ENCODE assay signal across 7 mouse cellular contexts in the genomic region with DNA sequence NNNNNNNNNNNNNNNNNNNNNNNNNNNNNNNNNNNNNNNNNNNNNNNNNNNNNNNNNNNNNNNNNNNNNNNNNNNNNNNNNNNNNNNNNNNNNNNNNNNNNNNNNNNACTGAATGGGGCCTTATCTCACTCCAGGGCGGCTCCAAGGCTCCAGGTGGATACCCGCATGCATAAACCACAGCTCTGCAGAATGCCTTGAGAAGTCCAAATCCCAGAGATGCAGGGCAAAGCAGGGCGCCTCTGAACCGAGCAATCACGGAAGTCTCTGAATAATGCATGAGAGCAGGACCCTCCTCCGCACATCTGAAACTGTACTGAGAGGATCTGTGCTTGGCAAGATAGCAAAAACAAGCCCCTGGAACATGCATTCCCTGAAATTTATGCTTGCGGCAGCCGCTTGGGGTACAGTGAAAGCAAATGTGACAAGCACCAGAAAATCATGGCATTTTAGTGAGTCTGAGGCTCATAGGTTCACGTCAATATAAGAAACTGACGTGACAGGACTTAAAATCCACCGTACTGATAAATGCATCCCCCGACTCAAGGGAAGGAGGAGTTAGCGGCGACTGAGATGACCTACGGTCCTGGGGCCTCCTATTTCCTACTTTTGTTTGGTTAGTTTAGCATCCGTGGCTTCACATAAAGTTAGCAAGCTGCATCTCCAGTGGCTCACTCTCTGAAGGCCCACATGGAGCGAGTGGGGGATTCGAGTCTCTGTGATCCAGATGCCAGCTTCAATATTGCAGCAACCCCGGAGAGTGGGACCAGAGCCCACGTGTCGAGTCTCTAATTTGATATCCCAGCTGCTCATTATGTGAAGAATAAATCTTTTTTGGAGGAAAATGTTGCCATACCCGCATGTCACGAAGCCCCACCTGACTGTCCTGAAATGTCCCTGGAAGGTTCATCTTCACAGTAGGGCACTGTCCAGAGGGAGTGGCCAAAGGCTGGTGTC.
DNase-seq lines count a peak whose midpoint lies in the region; ATAC-seq and TF ChIP-seq lines count a peak whose summit lies in the region.

No protein-coding gene starts in this region.

- peak; percentile 43 for DNase-seq in kidney, postnatal 0 days (ENCODE audit: low spot score)
- no peak for DNase-seq in kidney, postnatal 14 days
- peak; percentile 34 to 62 for DNase-seq in left cerebral cortex, postnatal 10 days (ENCODE audit: extremely low spot score in 1 of 2, low spot score in 2 of 2)
- peak; percentile 34 for DNase-seq in right cerebral cortex, postnatal 4 days
- no peak for DNase-seq in kidney, postnatal 10 days
- DNase-seq in adrenal gland, adult 2 months, result no peak

- intact Hi-C loops in left cerebral cortex, postnatal 10 days (cut with DNase I), result no loop called here

- ATAC-seq in kidney, postnatal 0 days (replicated peaks; ENCODE audit: low FRiP score, low read depth), result no peak
- peak; percentile 83 for ATAC-seq in hindbrain, embryonic 12.5 days (ENCODE audit: low FRiP score)

- peak overlapping the region; percentile 27 for H3K4me2 ChIP-seq in kidney, postnatal 0 days (ENCODE audit: low read length)
- peak overlapping the region; percentile 39 for H3K4me2 ChIP-seq in hindbrain, embryonic 12.5 days (replicated peaks)

- no peak overlapping the region for H3K4me3 ChIP-seq in kidney, postnatal 0 days (replicated peaks; ENCODE audit: low read depth, low read length)
- H3K4me3 ChIP-seq in hindbrain, embryonic 12.5 days, result 0 out of 2 replicates have a peak overlapping the region, but pooled peaks have one; percentile 1

- no peaks in the 10 kb centered on the region for H3K4me1 ChIP-seq in kidney, postnatal 0 days (replicated peaks; ENCODE audit: insufficient read depth, low read length)
- peaks cover 10% of the 10 kb centered on the region for H3K4me1 ChIP-seq in hindbrain, embryonic 12.5 days

- no peaks in the 10 kb centered on the region for H3K9me3 ChIP-seq in kidney, postnatal 0 days (replicated peaks; ENCODE audit: low read length)
- no peaks in the 10 kb centered on the region for H3K9me3 ChIP-seq in hindbrain, embryonic 12.5 days (replicated peaks)

- H3K9ac ChIP-seq in kidney, postnatal 0 days (ENCODE audit: low read depth, low read length), result 0 out of 2 replicates have a peak overlapping the region, but pooled peaks have one; percentile 27
- no peak overlapping the region for H3K9ac ChIP-seq in hindbrain, embryonic 12.5 days

- H3K27ac ChIP-seq in kidney, postnatal 0 days, result no peak overlapping the region
- H3K27ac ChIP-seq in hindbrain, embryonic 12.5 days, result peak overlapping the region; percentile 48; the same call in 1 of the 2 replicates

- TF ChIP-seq CTCF in kidney, postnatal 0 days (IDR thresholded peaks at IDR 0.05; ENCODE audit: low read depth), result no peak

- WGBS in kidney, postnatal 0 days, result 42% methylated on average over 23 of the region's 23 CpGs
- 52% methylated on average over 23 of the region's 23 CpGs for WGBS in hindbrain, embryonic 12.5 days

- H3K27me3 ChIP-seq in kidney, postnatal 0 days (ENCODE audit: insufficient read depth, low read length), result no peaks in the 10 kb centered on the region
- H3K27me3 ChIP-seq in hindbrain, embryonic 12.5 days, result peaks cover 5% of the 10 kb centered on the region; the same call in 1 of the 2 replicates

- no peaks in the 10 kb centered on the region for H3K36me3 ChIP-seq in kidney, postnatal 0 days (ENCODE audit: insufficient read depth, low read length)
- no peaks in the 10 kb centered on the region for H3K36me3 ChIP-seq in hindbrain, embryonic 12.5 days

Comparison
In these comparisons a context has a peak if more than half of its experiments do, and no peak if none do; other contexts are left out.
1. DNase-seq: peak in kidney, postnatal 0 days (single experiment), left cerebral cortex, postnatal 10 days (2 of 2) and right cerebral cortex, postnatal 4 days (single experiment); none in kidney, postnatal 14 days (single experiment), kidney, postnatal 10 days (single experiment) and adrenal gland, adult 2 months (single experiment).